Mouse (Mus musculus) T-helper 1 cell (primary cell): ENCODE data around the gene Fchsd2.

Experiments used
- in situ Hi-C: fragments of 300-600 bp; cut with MboI, MseI; formaldehyde crosslinking; loops from one replicate; pipeline ENCODE4 v1.15.1; 2025; ENCODE audit warnings: high pct_unique_total_duplicates

Gene Fchsd2

DNA sequence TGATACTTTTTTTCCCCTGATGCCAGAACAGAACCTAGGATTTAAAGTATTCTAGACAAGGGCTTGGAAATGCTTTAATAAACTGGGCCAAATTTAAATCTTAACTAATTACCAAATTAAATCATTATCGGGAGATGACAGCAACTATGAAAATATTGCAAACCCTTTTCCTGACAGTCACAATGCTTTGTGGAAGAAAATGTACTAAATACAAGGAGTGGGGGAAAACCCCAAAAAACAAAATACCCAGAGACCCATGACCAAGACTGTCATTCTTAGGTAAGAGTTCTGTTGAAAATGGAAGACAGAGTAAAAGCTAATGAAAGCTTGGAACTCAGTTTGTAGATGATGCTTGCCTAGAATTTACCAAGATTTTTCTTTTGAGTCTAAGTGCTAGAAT lies 78.3 kb downstream of the Fchsd2 start:
- in situ Hi-C loops: no loop called here

DNA sequence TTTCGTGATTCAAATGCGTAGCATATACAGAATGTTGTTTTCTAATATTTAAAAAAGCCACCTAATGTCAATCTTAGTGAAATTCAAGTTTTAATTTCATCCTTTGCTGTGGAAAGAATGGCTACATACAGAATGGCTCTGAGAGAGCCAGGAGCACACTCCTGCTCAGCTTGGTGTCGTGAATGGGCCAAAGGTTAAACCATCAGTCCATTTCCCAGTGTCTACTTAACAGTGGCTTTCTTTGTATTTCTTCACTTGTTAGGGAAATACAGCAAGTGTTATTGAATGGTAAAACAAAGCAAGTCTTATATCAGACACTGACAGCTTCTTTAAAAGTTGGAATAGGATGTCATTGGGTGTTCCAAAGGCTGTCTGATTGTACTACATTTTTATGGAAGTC lies 80.7 kb downstream of the Fchsd2 start:
- in situ Hi-C loops: no loop called here

DNA sequence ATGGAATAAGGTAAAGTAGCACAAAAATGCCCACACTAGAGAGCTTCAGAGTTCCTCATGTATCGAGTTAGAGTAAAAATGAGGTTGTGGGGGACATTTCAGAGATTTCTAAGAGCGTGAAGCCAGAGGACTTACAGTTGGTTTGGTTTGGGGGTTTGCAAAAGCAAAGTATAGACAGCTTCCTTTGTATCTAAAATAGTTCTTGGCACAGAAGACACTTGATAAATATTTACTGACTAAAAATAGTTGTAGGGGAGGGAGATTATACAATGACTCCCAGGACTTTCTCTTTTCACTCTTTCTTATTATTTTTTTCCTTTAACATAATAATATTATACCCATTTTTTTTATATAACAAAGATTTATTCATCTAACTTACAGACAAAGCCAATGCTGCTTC lies 86.1 kb downstream of the Fchsd2 start:
- in situ Hi-C loops: no loop called here

DNA sequence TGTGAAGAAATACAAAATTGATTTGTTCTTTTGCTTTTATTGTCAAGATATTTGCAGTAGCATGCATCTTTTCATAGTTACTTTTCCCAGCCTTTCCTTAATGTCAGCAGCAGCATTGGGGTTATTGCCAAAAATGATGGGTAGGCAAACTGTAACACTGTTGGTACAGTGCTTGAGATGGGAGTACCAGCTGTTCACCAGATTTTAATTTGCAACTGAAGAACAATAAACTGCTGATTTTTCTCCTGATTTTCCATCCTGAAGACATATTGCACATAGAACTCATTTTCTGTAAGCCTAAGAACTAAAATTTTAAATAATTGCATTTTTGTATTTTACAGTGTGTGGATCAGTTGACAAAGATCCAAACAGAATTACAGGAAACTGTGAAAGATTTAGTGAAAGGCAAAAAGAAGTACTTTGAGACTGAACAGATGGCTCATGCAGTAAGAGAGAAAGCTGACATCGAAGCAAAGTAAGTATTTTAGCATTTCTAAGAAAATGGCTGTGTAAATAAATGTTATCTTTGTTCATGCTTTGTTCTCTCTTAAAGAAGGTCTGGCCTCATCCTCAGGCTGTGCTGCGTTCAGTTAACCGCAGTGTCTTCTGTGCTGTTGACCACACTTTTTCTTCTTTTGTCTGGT lies 98.8 kb downstream of the Fchsd2 start:
- in situ Hi-C loops: no loop called here

DNA sequence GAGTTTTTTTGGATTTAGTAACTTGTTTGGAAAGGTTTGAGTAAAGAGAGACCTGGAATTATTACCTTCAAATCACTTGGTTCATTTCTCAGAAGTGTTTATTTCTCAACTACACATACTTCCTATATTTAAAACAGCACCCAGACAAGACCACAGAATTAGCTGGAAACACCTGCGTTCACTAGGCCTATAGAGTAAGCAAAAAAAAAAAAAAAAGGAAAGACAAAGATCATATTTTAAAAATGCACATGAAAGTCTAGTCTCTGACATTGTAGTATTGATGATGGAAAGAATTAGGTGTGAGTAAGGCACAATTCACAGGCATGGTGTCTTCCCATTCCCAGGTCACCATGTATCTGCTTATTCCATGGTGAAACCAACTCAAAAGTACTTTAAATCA lies 118.2 kb downstream of the Fchsd2 start:
- in situ Hi-C loops: no loop called here

DNA sequence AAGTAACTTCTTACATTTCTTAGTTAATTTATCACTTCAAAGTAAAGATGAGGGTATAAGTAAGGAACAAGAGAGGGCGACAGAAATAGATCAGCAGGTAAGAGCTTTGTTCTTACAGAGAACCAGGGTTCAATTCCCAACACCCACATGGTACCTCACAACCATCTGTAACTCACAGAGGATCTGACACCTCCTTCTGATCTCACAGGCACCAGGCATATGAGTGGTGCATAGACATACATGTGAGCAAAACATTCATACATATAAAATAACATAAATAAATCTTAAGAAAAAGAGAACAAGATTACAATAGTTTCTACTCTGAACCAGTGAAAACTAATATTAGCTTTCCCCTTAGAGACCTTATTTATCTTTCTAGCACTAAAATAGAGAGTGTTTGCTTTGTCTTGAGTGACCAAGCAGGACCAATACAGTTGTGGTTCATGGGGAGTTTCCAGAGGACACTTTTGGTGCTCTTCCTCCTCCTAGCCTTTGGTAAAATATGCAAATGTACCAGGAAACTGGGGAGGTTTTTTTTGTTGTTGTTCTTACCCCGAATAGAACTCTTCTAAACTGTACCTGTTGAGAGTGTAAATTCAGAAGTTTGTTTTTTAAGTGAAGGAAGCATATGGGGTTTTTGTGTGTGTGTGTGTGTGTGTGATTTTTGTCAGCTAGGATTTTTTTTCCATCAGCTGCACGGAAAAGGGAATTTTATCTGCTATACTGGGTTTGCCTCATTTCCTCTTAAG lies 121.0 kb downstream of the Fchsd2 start:
- in situ Hi-C loops: no loop called here

DNA sequence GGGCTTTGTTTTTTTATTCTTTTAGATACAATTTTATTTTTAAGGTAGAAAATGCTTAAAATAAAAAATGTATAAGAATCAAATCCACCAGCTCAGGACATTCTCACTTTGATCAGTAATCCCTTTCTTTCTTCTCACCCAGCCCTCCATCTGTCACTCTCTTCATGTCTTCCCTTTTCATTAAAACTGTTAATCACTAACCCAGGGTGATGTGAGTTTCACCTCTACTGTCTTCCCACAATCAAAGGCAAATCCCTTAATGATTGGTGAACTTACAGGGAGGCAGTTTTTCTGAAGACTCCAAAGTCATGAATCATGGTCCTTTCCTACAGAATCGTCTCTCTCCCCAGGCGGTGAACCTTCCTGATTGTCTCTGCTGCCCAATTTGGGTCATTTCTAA lies 124.1 kb downstream of the Fchsd2 start:
- in situ Hi-C loops: no loop called here

DNA sequence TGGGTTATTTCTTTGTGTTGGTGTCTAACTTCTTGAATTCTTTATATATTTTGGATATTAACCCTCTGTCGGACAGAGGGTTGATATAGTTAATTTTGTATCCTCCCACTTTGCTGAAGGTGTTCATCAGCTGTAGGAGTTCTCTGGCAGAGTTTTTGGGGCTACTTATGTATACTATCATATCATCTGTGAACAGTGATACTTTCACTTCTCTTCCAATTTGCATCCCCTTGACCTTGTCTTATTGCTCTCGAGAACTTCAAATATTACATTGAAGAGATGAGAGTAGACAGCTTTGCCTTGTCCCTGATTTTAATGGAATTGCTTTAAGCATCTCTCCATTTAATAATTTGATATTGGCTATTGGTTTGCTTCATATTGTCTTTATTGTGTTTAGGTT lies 130.8 kb downstream of the Fchsd2 start:
- in situ Hi-C loops: no loop called here

DNA sequence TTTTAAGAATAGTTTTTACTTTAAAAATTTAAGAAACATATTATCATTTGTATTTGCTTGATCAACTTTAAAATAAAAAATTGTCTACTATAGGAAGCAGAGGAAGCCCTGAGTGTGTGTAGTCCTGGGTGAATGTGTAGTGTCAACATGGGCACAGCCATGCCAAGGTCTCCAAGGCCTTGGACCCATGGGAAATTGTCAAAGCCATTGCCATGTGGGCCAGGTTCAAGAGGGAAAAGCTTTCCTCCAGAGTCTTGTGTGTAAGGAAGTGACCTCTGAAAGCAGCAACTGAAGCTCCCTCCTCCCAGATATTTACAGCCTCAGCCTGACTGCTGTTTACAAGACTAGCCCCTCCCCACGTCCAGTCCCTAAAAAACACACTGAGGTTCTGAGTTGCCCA lies 136.7 kb downstream of the Fchsd2 start:
- in situ Hi-C loops: no loop called here

DNA sequence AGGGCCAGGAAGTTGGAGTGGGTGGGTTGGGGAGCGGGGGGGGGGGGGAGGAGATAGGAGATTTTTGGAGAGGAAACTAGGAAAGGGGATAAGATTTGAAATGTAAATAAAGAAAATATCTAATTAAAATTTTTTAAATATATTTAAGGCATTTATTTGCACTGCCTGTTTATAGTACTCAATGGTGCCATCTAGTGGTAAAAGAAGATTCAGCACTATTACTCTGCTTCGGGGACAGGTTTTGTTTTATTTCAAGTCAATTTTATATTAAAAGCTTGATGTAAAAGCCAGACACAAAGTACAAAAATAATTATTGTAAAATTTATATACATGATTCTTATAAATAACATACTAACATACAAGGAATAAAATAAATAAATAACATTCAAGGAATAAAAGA lies 138.8 kb downstream of the Fchsd2 start:
- in situ Hi-C loops: no loop called here

DNA sequence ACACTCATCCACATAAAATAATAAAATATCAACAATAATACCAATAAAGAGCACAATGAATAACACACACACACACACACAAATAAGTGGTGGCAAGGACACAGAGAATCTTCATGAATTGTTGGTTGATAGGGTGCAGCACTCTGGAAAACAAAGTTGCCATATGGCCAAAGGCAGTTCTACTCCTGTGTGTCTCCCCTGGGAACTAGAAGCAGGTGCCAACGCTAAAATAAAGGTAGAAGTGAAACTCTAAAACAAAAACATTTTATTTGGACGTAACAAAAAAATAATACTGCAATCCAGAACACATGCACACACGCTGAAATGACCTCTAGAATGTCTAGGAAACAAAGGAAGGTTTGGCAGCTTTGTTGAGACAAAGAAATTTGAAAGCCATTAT lies 140.1 kb downstream of the Fchsd2 start:
- in situ Hi-C loops: no loop called here

DNA sequence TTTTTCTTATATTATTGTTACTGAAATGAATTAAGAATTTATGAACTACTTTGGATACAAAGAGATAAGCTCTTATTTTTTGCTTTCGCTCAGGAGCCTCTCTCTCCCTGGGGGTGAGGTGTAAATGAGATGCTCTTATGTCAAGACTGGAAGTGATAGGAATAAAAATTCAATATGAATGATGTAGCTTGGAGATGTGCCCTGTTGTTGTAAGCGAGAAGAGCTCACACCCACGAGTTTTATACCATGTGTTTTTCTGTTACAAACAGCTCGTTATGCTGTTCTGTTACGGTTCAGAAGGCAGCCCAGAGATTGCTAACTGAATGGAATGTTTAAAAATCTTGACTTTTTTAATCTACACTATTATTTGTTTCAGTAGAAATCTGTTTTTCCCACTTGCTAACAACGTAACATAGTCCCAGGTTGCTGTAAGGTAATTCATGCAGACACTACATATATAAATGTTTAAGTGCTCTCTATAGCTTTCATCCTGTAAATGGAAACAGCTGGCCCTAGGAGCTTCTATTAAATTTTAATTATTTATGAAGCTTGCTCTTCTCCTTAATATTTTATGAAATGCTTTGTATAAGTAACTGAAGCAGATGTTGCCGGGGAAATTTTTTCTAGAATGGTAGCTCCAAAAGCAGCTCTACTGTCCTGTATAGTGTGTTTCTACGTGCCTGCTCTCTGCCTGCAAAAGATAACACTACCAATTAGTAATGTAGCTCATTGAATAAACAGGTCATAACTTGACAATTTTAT lies 144.2 kb downstream of the Fchsd2 start:
- in situ Hi-C loops: no loop called here

DNA sequence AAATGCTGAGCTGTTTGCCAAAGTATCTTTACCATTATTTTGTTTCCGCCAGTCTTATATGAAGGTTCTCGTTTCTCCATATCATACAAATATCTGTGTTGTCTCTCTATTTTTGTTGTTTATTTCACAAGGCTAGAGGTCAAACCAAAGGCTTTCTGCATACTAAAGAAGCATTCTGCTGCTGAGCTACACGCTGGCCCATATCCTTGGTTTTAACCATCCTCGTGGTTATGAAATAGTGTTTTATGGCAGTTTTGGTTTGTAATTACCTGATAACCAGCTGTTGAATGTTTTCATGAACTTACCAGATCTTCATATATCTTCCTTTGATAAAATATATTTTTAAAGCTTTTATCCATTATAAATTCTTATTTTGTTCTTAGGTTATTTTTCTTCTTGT lies 156.1 kb downstream of the Fchsd2 start:
- in situ Hi-C loops: no loop called here

DNA sequence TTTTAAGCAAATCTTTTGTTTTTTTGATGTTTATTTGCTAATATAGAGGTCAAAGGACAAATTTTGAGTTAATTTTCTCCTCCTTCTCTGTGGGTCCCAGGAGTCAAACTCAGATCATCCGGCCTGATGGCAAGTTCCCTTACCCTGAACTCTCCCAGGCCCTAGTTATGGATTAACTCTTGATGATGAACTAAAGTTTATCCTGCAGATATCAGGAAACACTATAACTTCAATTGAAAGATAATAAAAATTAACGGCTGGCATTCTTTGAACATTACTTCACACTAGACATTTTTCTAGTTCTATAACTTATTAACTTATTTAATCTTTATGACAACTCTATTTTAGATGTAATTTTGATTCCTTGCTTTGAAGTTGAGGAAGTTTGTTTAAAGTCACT lies 156.5 kb downstream of the Fchsd2 start:
- in situ Hi-C loops: no loop called here

DNA sequence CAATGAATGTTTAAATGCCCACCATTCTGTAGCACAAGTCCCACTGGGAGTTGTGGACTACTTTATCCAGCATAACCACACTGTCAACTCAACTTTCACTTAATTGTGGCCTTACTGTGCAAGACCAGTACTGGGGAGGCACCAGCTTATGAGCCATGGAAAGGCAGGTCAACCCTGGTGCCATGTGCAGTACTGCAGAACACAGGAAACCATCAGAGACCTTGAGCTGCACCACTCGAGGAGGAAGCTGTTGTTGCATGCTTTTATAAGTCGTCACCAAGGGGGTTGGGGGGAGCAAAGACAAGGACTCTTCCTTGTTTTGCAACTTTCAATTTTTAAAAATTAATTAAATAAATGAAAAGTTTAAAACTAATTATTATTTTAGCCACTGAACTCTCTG lies 160.4 kb downstream of the Fchsd2 start:
- in situ Hi-C loops: no loop called here

DNA sequence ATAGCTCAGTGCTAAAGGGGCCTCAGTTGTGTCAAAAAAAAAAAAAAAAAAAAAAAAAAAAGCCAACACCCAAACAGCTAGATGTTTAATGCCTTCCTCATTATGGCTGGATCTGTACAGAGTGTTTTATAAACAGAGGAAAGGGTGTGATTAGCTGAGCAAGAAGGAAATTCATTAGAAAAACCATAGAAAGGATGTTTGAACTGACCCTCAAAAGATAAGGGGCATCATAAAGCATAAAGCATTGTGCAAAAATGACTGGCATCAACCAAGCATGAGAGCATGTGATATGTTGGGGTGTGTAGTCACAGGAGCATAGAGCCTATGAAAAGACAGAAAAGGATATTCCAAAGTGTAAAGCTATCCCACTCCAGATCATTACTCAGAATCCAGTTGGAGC lies 165.8 kb downstream of the Fchsd2 start:
- in situ Hi-C loops: no loop called here

DNA sequence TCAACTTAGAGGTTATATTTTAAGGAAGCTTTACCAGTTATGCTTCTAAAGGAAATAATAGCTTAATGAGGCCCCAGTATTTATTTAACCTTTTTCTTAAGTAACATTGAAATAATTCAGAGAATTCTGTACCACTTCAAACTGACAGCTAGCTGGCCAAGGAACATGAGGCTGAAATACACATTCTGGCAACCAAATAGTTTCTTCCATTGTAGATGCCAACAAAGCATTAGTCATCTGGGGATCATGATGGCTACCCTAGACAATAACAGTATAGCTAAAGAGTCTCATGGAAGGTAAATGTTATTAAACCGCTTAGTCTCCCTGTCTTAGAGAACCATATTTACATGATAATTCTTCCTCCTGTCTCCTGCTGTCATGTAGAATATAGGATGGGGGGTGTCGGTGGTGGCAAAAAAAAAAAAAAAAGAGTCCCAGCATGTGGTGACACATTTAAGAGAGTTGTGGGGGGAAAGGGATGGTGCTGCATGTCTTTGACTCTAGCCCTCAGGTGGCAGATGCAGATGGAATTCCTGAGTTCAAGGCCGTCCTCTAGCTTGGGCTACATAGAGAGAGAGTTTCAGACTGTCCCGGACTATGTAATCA lies 169.4 kb downstream of the Fchsd2 start:
- in situ Hi-C loops: no loop called here

DNA sequence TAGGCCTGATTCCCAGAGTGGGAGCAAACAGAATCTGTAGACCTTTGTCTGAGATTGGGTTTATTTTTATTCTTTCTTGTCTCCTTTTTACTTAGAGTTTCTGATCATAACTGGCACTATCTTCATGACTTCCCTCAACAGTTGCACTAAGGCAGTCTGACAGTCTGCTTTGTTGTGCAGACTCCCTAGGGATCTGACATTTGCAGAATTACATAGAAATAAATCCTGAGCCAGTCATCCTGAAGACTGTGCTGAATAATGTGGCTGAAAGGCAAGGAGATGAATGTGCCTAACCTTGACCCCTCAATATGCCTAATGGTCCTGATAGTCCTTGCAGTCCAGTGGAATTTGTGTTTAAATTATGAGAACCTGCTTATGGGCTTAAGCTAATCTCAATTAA lies 170.8 kb downstream of the Fchsd2 start:
- in situ Hi-C loops: no loop called here

DNA sequence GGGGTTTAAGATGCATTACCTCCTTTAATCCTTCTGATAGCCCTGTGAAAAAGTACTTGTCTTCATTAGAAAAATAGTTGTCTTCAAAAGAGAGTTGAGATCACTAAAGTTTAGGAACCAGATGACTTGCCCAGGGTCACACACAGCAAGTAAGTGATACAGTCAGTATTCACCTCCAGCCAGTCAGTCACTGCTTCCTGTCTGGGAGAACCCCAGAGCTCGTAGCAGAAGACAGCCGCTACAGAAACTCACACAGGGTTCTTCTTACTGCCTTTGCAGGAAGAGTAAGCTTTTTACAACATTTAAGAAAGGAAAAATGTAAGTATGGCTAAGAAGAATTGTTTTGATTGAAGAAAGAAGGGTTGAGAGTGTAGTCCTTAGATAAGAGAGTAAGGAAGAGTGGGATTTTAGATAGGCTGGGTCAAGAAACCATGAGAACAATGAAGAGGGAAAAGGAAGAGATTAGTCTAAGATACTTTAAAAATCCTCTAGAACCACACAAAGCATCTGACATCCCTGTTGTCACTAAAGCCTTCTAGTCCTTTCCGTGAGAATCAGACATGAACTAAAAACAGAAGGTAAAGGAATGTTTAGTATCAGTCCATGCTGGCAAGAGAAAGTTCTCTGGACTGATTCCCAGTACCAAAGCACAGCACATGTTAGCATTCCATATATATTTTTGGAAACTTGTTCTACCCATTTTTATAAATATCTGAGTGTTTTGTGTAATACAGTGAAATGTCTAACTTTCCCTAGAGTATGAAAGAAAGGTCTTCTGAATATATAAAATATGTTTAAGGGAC lies 175.0 kb downstream of the Fchsd2 start:
- in situ Hi-C loops: no loop called here

DNA sequence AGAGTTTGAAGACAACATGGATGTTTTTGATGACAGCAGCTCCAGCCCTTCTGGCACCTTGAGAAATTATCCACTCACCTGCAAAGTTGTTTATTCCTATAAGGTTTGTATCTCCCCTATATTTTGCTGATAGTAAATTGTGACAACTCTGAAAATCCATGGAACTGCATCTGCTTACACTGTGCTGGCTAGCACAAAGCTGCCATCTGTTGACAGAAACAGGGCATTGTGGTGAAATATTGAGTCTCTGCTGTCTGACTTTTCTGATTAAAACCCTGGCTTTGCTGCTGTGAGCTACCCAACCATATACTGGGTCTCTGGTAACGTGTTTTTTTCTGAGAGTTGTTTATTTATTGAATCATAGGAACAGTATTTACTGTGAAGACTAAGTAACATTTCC lies 178.9 kb downstream of the Fchsd2 start:
- in situ Hi-C loops: no loop called here

DNA sequence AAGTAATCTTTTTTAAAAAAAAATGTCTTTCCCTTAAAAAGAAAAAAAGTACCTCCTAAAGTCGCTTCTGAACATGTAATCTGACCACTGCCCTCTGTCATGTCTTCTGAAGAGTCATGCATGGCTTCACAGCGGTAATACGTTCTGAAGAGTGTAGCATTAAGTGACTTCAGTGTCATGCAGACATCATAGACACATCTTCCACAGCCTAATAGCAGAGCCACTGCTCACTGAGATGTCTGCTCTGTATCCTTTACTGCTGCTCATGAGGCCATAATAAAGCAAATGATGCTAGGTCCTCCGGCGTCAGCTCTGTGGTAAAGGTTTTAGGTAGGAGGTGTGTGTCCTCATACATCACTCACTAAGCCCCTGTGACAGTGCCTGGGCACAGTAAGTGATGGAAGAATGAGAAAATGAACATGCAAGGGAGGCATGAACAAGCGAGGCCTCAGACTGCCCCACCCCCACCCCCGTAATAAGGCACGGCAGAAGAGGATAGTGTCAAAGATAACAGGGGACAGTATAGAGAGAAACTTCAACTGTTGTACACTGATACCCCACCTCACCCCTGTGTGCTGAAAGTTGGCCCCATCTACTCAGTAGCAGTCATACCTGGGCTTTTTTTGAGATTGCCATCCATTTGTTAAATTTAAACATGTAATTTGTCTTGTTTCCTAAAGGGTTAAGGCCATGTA lies 179.9 kb downstream of the Fchsd2 start:
- in situ Hi-C loops: no loop called here
